18 mouse cellular contexts compared by ENCODE assay signal in genomic region chr19:47936490-47936889, GRCm38 (mm10). TPM values are rescaled to one million over a fixed set of nuclear protein-coding genes. Genes with fewer than 3 reads are reported as not detected.
A peak's percentile ranks its signal among the peaks of the same experiment; 100 is the strongest.
DNase-seq lines count a peak whose midpoint lies in the region; ATAC-seq lines count a peak whose summit lies in the region.
"Had no signal": no experiment of that assay in that cellular context is flagged by ENCODE, and none has a peak within 500 bp of the region (broad histone marks: within the 10 kb centered on the region; RNA-seq: fewer than 3 reads in every experiment).

No protein-coding gene starts in this region.

- no peaks in the 10 kb centered on the region for H3K36me3 ChIP-seq in hindbrain, embryonic 15.5 days
- no peaks in the 10 kb centered on the region for H3K36me3 ChIP-seq in hindbrain, embryonic 14.5 days (replicated peaks; ENCODE audit: control insufficient read depth, insufficient read depth)
- no peaks in the 10 kb centered on the region for H3K36me3 ChIP-seq in midbrain, embryonic 15.5 days (replicated peaks)
- H3K36me3 ChIP-seq in midbrain, embryonic 16.5 days (ENCODE audit: control insufficient read depth, insufficient read depth, low read length): no peaks in the 10 kb centered on the region
- no peaks in the 10 kb centered on the region for H3K36me3 ChIP-seq in kidney, embryonic 15.5 days
- H3K36me3 ChIP-seq: hindbrain, embryonic 10.5 days had no signal

- no peak for DNase-seq in hindbrain, embryonic 14.5 days (ENCODE audit: low spot score)
- DNase-seq in naive thymus-derived CD4-positive, alpha-beta T cell, adult 2 months (ENCODE audit: low read depth): peak; percentile 11
- no peak for DNase-seq in adrenal gland, adult 18-20 months (ENCODE audit: low spot score in 2 of 2)
- DNase-seq: cerebellum, postnatal 25 days; gastrocnemius, postnatal 36 days; kidney, postnatal 14 days; lung, embryonic 14.5 days; right cerebral cortex, adult 18-20 months; thymus, postnatal 14 days had no signal

- no peaks in the 10 kb centered on the region for H3K9me3 ChIP-seq in hindbrain, embryonic 15.5 days
- H3K9me3 ChIP-seq in hindbrain, embryonic 14.5 days (ENCODE audit: control insufficient read depth, low read length): no peaks in the 10 kb centered on the region
- H3K9me3 ChIP-seq in midbrain, embryonic 15.5 days: no peaks in the 10 kb centered on the region
- H3K9me3 ChIP-seq in midbrain, embryonic 16.5 days (replicated peaks; ENCODE audit: control insufficient read depth, low read length, poor library complexity, severe bottlenecking): no peaks in the 10 kb centered on the region
- no peaks in the 10 kb centered on the region for H3K9me3 ChIP-seq in kidney, embryonic 15.5 days (replicated peaks)
- H3K9me3 ChIP-seq: hindbrain, embryonic 10.5 days had no signal

- H3K4me3 ChIP-seq in hindbrain, embryonic 15.5 days: no peak overlapping the region
- H3K4me3 ChIP-seq in hindbrain, embryonic 14.5 days (replicated peaks; ENCODE audit: low read length): no peak overlapping the region
- H3K4me3 ChIP-seq in midbrain, embryonic 15.5 days: no peak overlapping the region
- no peak overlapping the region for H3K4me3 ChIP-seq in midbrain, embryonic 16.5 days (ENCODE audit: low read depth, low read length)
- no peak overlapping the region for H3K4me3 ChIP-seq in kidney, embryonic 15.5 days (replicated peaks)

- H3K27me3 ChIP-seq in hindbrain, embryonic 15.5 days: no peaks in the 10 kb centered on the region
- H3K27me3 ChIP-seq in hindbrain, embryonic 14.5 days (ENCODE audit: control insufficient read depth, insufficient read depth, low read length): no peaks in the 10 kb centered on the region
- no peaks in the 10 kb centered on the region for H3K27me3 ChIP-seq in midbrain, embryonic 15.5 days (replicated peaks)
- peaks cover 3% of the 10 kb centered on the region for H3K27me3 ChIP-seq in midbrain, embryonic 16.5 days (ENCODE audit: control insufficient read depth, insufficient read depth, low read depth, low read length)
- peaks cover 26% of the 10 kb centered on the region for H3K27me3 ChIP-seq in kidney, embryonic 15.5 days

- WGBS in hindbrain, embryonic 15.5 days: 91% methylated on average over 11 of the region's 11 CpGs
- WGBS in hindbrain, embryonic 14.5 days: 93% methylated on average over 11 of the region's 11 CpGs
- 91% methylated on average over 11 of the region's 11 CpGs for WGBS in midbrain, embryonic 15.5 days
- 90% methylated on average over 11 of the region's 11 CpGs for WGBS in midbrain, embryonic 16.5 days
- 93% methylated on average over 11 of the region's 11 CpGs for WGBS in kidney, embryonic 15.5 days

- H3K27ac ChIP-seq in hindbrain, embryonic 15.5 days (replicated peaks): no peak overlapping the region
- no peak overlapping the region for H3K27ac ChIP-seq in hindbrain, embryonic 14.5 days
- 0 out of 2 replicates have a peak overlapping the region, but pooled peaks have one; percentile 66 for H3K27ac ChIP-seq in midbrain, embryonic 15.5 days
- no peak overlapping the region for H3K27ac ChIP-seq in midbrain, embryonic 16.5 days (ENCODE audit: low read length)
- no peak overlapping the region for H3K27ac ChIP-seq in kidney, embryonic 15.5 days
- H3K27ac ChIP-seq: hindbrain, embryonic 10.5 days; left cerebral cortex, adult 2 months had no signal

- H3K4me1 ChIP-seq in hindbrain, embryonic 15.5 days (replicated peaks): peaks cover 6% of the 10 kb centered on the region
- no peaks in the 10 kb centered on the region for H3K4me1 ChIP-seq in hindbrain, embryonic 14.5 days (replicated peaks; ENCODE audit: control insufficient read depth, insufficient read depth, low read length)
- H3K4me1 ChIP-seq in midbrain, embryonic 15.5 days: peaks cover 12% of the 10 kb centered on the region
- no peaks in the 10 kb centered on the region for H3K4me1 ChIP-seq in midbrain, embryonic 16.5 days (ENCODE audit: control insufficient read depth, insufficient read depth, low read length)
- peaks cover 12% of the 10 kb centered on the region for H3K4me1 ChIP-seq in kidney, embryonic 15.5 days

- peak overlapping the region; percentile 65; the same call in 1 of the 2 replicates for H3K4me2 ChIP-seq in hindbrain, embryonic 15.5 days
- H3K4me2 ChIP-seq in hindbrain, embryonic 14.5 days (replicated peaks): no peak overlapping the region
- 0 out of 2 replicates have a peak overlapping the region, but pooled peaks have one; percentile 75 for H3K4me2 ChIP-seq in midbrain, embryonic 15.5 days
- H3K4me2 ChIP-seq in midbrain, embryonic 16.5 days (ENCODE audit: low read length): no peak overlapping the region
- H3K4me2 ChIP-seq in kidney, embryonic 15.5 days: no peak overlapping the region

- H3K9ac ChIP-seq in hindbrain, embryonic 15.5 days: no peak overlapping the region
- no peak overlapping the region for H3K9ac ChIP-seq in hindbrain, embryonic 14.5 days
- H3K9ac ChIP-seq in midbrain, embryonic 15.5 days: no peak overlapping the region
- H3K9ac ChIP-seq in midbrain, embryonic 16.5 days (ENCODE audit: low read depth, low read length): no peak overlapping the region
- H3K9ac ChIP-seq in kidney, embryonic 15.5 days: no peak overlapping the region
- H3K9ac ChIP-seq: lung, embryonic 14.5 days had no signal

- no peak for ATAC-seq in hindbrain, embryonic 15.5 days (ENCODE audit: low FRiP score, low read depth)
- no peak for ATAC-seq in hindbrain, embryonic 14.5 days (ENCODE audit: low FRiP score)
- ATAC-seq in midbrain, embryonic 15.5 days (replicated peaks): no peak
- no peak for ATAC-seq in midbrain, embryonic 16.5 days
- ATAC-seq in granulocyte monocyte progenitor cell, adult 5-6 weeks (replicated peaks; ENCODE audit: poor library complexity, severe bottlenecking): peak; percentile 49
- ATAC-seq in kidney, embryonic 15.5 days (replicated peaks; ENCODE audit: low FRiP score): no peak

RNA-seq across cellular contexts. Expression of gene Cfap58, which starts 1.0 kb away (rescaled TPM):
- polyA plus RNA-seq in hindbrain, embryonic 15.5 days (2015; fragmentation: Nextera tagmentation; extraction: Ambion mirVana): 0.63 and 0.95 TPM in 2 replicates
- 0.46 and 1.1 TPM in 2 replicates for polyA plus RNA-seq in hindbrain, embryonic 14.5 days (2014; fragmentation: Nextera tagmentation; extraction: Ambion mirVana)
- 0.41 and 0.65 TPM in 2 replicates for polyA plus RNA-seq in midbrain, embryonic 15.5 days (2015; fragmentation: Nextera tagmentation; extraction: Ambion mirVana)
- 0.57 and 0.90 TPM in 2 replicates for polyA plus RNA-seq in midbrain, embryonic 16.5 days (2015; fragmentation: Nextera tagmentation; extraction: Ambion mirVana)
- total RNA-seq in granulocyte monocyte progenitor cell, adult 5-6 weeks (2014; fragmentation: Nextera tagmentation): not detected in 2 replicates
- not detected in 2 replicates for total RNA-seq in granulocyte monocyte progenitor cell, adult 5-6 weeks (2017)
- total RNA-seq in adrenal gland, adult 18-20 months (2021): under 1 TPM in 1 of 2 experiments, not detected in 1; 0.10 TPM
- 0.09 TPM in 1 of 2 replicates, not detected in the other for polyA plus RNA-seq in kidney, embryonic 15.5 days (2015; fragmentation: Nextera tagmentation; extraction: Ambion mirVana)
- total RNA-seq: ES-E14; gastrocnemius, postnatal 36 days had no signal
- polyA plus RNA-seq: intestine, embryonic 16.5 days; lung, embryonic 14.5 days had no signal

RNA-seq across cellular contexts. Expression of gene Itprip, which starts 17.4 kb away (rescaled TPM):
- 5.9 and 6.3 TPM in 2 replicates for polyA plus RNA-seq in hindbrain, embryonic 15.5 days (2015; fragmentation: Nextera tagmentation; extraction: Ambion mirVana)
- 4.1 and 5.4 TPM in 2 replicates for polyA plus RNA-seq in hindbrain, embryonic 14.5 days (2014; fragmentation: Nextera tagmentation; extraction: Ambion mirVana)
- polyA plus RNA-seq in midbrain, embryonic 15.5 days (2015; fragmentation: Nextera tagmentation; extraction: Ambion mirVana): 5.1 and 5.7 TPM in 2 replicates
- 3.5 and 4.3 TPM in 2 replicates for polyA plus RNA-seq in midbrain, embryonic 16.5 days (2015; fragmentation: Nextera tagmentation; extraction: Ambion mirVana)
- total RNA-seq in granulocyte monocyte progenitor cell, adult 5-6 weeks (2014; fragmentation: Nextera tagmentation): 18.2 and 19.1 TPM in 2 replicates
- 15.8 and 16.7 TPM in 2 replicates for total RNA-seq in granulocyte monocyte progenitor cell, adult 5-6 weeks (2017)
- total RNA-seq in adrenal gland, adult 18-20 months (2021): 10 to 100 TPM; 16.8 to 17.7 TPM
- polyA plus RNA-seq in kidney, embryonic 15.5 days (2015; fragmentation: Nextera tagmentation; extraction: Ambion mirVana): 15.6 and 19.4 TPM in 2 replicates

RNA-seq across cellular contexts. Expression of gene Cfap43, which starts 17.4 kb away (rescaled TPM):
- 1.5 and 2.3 TPM in 2 replicates for polyA plus RNA-seq in hindbrain, embryonic 15.5 days (2015; fragmentation: Nextera tagmentation; extraction: Ambion mirVana)
- polyA plus RNA-seq in hindbrain, embryonic 14.5 days (2014; fragmentation: Nextera tagmentation; extraction: Ambion mirVana): 2.3 and 4.2 TPM in 2 replicates
- polyA plus RNA-seq in midbrain, embryonic 15.5 days (2015; fragmentation: Nextera tagmentation; extraction: Ambion mirVana): 1.5 and 1.8 TPM in 2 replicates
- 1.7 and 1.9 TPM in 2 replicates for polyA plus RNA-seq in midbrain, embryonic 16.5 days (2015; fragmentation: Nextera tagmentation; extraction: Ambion mirVana)
- total RNA-seq in granulocyte monocyte progenitor cell, adult 5-6 weeks (2014; fragmentation: Nextera tagmentation): not detected in 2 replicates
- total RNA-seq in granulocyte monocyte progenitor cell, adult 5-6 weeks (2017): 0.05 TPM in 1 of 2 replicates, not detected in the other
- not detected for total RNA-seq in adrenal gland, adult 18-20 months (2021)
- polyA plus RNA-seq in kidney, embryonic 15.5 days (2015; fragmentation: Nextera tagmentation; extraction: Ambion mirVana): 0.06 TPM in 2 replicates
- total RNA-seq: gastrocnemius, postnatal 36 days had no signal

Comparison
In these comparisons a context has a peak if more than half of its experiments do, and no peak if none do; other contexts are left out.
1. H3K4me2 ChIP-seq: peak in hindbrain, embryonic 15.5 days (single experiment) and midbrain, embryonic 15.5 days (single experiment); none in hindbrain, embryonic 14.5 days (single experiment), midbrain, embryonic 16.5 days (single experiment) and kidney, embryonic 15.5 days (single experiment).